ENCODE assay signal across 16 mouse cellular contexts in the genomic region with DNA sequence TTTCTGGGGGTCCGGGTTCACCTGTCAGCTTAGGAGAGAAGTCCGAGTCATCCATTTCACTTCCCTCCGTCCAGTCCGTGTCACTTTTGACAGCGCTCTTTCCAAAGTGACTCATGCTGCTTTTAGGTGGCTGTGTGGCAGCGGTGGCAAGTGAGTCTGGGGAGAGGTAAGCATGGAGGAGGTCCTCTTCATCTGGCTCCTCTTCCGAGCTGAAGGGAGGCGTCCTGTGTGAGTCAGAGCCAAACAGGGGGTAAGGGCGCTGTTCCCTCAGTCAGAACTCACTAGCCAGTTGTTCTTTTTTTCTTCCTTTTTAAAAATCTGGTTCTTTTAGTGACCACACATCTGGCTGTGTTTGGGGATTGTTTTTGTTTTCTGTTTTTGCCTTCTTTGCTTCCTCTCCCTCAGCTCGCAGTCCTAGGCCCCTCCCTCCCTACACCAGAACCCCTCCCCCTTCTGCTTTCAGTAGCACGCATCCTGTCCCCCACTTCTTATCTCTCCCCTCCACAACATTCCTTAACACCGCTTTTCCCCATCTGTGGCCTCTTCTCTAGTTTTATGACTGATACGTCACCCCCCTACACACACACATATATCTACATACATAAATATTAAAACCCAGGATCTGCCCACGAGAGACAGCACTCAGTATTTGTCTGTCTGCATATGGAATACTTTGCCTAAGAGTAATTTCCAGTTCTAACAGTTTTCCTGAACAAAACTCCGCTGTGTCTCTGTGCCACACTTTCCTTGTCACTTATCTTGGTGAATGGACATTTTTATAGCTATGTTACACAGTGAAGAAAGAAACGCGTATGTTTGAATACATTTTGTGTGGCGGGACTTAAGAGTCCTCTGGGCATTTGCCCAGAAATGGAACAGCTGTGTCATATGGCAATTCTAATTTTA. TPM values are rescaled to one million over a fixed set of nuclear protein-coding genes. Genes with fewer than 3 reads are reported as not detected.
A peak's percentile ranks its signal among the peaks of the same experiment; 100 is the strongest.
DNase-seq lines count a peak whose midpoint lies in the region; ATAC-seq and TF ChIP-seq lines count a peak whose summit lies in the region.
"Had no signal": no experiment of that assay in that cellular context is flagged by ENCODE, and none has a peak within 500 bp of the region (broad histone marks: within the 10 kb centered on the region; RNA-seq: fewer than 3 reads in every experiment).

No protein-coding gene starts in this region.

- no peaks in the 10 kb centered on the region for H3K9me3 ChIP-seq in heart, embryonic 13.5 days
- no peaks in the 10 kb centered on the region for H3K9me3 ChIP-seq in lung, embryonic 14.5 days (ENCODE audit: low read depth, low read length)
- H3K9me3 ChIP-seq: forebrain, embryonic 10.5 days; limb, embryonic 12.5 days; midbrain, embryonic 13.5 days had no signal

- H3K27me3 ChIP-seq in heart, embryonic 13.5 days (replicated peaks) = no peaks in the 10 kb centered on the region
- H3K27me3 ChIP-seq in lung, embryonic 14.5 days (ENCODE audit: insufficient read depth, low read length) = no peaks in the 10 kb centered on the region
- H3K27me3 ChIP-seq: limb, embryonic 12.5 days; midbrain, embryonic 13.5 days; Patski had no signal

- no peak for TF ChIP-seq CTCF in lung, embryonic 14.5 days (IDR thresholded peaks at IDR 0.05; ENCODE audit: low read depth)

- intact Hi-C loops in heart, postnatal 25 days (cut with DNase I) = no loop called here

- ATAC-seq in heart, embryonic 13.5 days (ENCODE audit: extremely low read depth, insufficient number of reproducible peaks, low FRiP score, low TSS enrichment) = no peak
- ATAC-seq in lung, embryonic 14.5 days (ENCODE audit: insufficient read depth) = peak; percentile 65; the same call in 1 of the 2 replicates
- peak; percentile 47; the same call in 1 of the 2 replicates for ATAC-seq in erythroblast, adult 5-6 weeks (replicated peaks; ENCODE audit: low FRiP score, poor library complexity, severe bottlenecking)
- peak; percentile 81 for ATAC-seq in megakaryocyte progenitor cell, adult 5-6 weeks (replicated peaks; ENCODE audit: poor library complexity)
- ATAC-seq: hindbrain, postnatal 0 days; midbrain, embryonic 13.5 days; Patski had no signal

- DNase-seq in heart, postnatal 25 days (ENCODE audit: low spot score) = no peak
- DNase-seq in lung, embryonic 14.5 days = peak; percentile 74
- no peak for DNase-seq in lung, postnatal 4 days
- no peak for DNase-seq in layer of hippocampus, postnatal 10 days (ENCODE audit: low spot score in 2 of 2)
- DNase-seq in right cerebral cortex, postnatal 4 days = no peak
- DNase-seq: adrenal gland, postnatal 10 days; cerebellum, adult 2 months; gastrocnemius, postnatal 10 days had no signal

- WGBS in heart, embryonic 13.5 days = 56% methylated on average over 18 of the region's 18 CpGs
- 65% methylated on average over 18 of the region's 18 CpGs for whole genome bisulfite sequencing in lung, embryonic 14.5 days

- peak overlapping the region; percentile 39 for H3K4me2 ChIP-seq in heart, embryonic 13.5 days
- no peak overlapping the region for H3K4me2 ChIP-seq in lung, embryonic 14.5 days
- H3K4me2 ChIP-seq: limb, embryonic 12.5 days; midbrain, embryonic 13.5 days had no signal

- H3K4me1 ChIP-seq in heart, embryonic 13.5 days = peaks cover 12% of the 10 kb centered on the region
- H3K4me1 ChIP-seq in lung, embryonic 14.5 days (ENCODE audit: insufficient read depth) = no peaks in the 10 kb centered on the region
- H3K4me1 ChIP-seq: forebrain, embryonic 10.5 days; limb, embryonic 12.5 days; midbrain, embryonic 13.5 days had no signal

- peak overlapping the region; percentile 63 for H3K27ac ChIP-seq in heart, embryonic 13.5 days (replicated peaks)
- no peak overlapping the region for H3K27ac ChIP-seq in lung, embryonic 14.5 days (ENCODE audit: low read depth)
- H3K27ac ChIP-seq: forebrain, embryonic 10.5 days; hindbrain, postnatal 0 days; limb, embryonic 12.5 days; midbrain, embryonic 13.5 days had no signal

- no peak overlapping the region for H3K4me3 ChIP-seq in heart, embryonic 13.5 days
- no peak overlapping the region for H3K4me3 ChIP-seq in lung, embryonic 14.5 days (ENCODE audit: low read depth, low read length)
- H3K4me3 ChIP-seq: forebrain, embryonic 10.5 days; limb, embryonic 12.5 days; midbrain, embryonic 13.5 days had no signal

- peaks cover 82% of the 10 kb centered on the region for H3K36me3 ChIP-seq in heart, embryonic 13.5 days
- H3K36me3 ChIP-seq in lung, embryonic 14.5 days (ENCODE audit: insufficient read depth) = peaks cover 60% of the 10 kb centered on the region

- H3K9ac ChIP-seq in heart, embryonic 13.5 days = no peak overlapping the region
- no peak overlapping the region for H3K9ac ChIP-seq in lung, embryonic 14.5 days
- H3K9ac ChIP-seq: limb, embryonic 12.5 days; midbrain, embryonic 13.5 days had no signal

RNA-seq across cellular contexts. Expression of gene Dzip1, which starts 41.7 kb away (rescaled TPM):
- 6.9 and 8.0 TPM in 2 replicates for polyA plus RNA-seq in heart, embryonic 13.5 days (2015; fragmentation: Nextera tagmentation; extraction: Ambion mirVana)
- total RNA-seq in heart, postnatal 25 days (2021) = 1 to 10 TPM; 2.2 to 2.3 TPM
- polyA plus RNA-seq in lung, embryonic 14.5 days (2014; fragmentation: Nextera tagmentation; extraction: Ambion mirVana) = 26.9 and 28.5 TPM in 2 replicates
- 0.42 TPM in 1 of 2 replicates, not detected in the other for total RNA-seq in erythroblast, adult 5-6 weeks (2015; ENCODE audit: low replicate concordance)
- total RNA-seq in erythroblast, adult 5-6 weeks (2017; ENCODE audit: low replicate concordance) = 3.2 TPM in 1 of 2 replicates, not detected in the other
- total RNA-seq in megakaryocyte progenitor cell, adult 5-6 weeks (2015) = 0.46 and 0.49 TPM in 2 replicates
- total RNA-seq in megakaryocyte progenitor cell, adult 5-6 weeks (2017) = 0.03 and 0.92 TPM in 2 replicates
- 100 to 1,000 TPM; 127 to 138 TPM for total RNA-seq in layer of hippocampus, postnatal 10 days (2021)

RNA-seq across cellular contexts. Expression of gene Dnajc3, which starts 54.2 kb away (rescaled TPM):
- 23.1 and 26.0 TPM in 2 replicates for polyA plus RNA-seq in heart, embryonic 13.5 days (2015; fragmentation: Nextera tagmentation; extraction: Ambion mirVana)
- 10 to 100 TPM; 28.8 to 33.1 TPM for total RNA-seq in heart, postnatal 25 days (2021)
- polyA plus RNA-seq in lung, embryonic 14.5 days (2014; fragmentation: Nextera tagmentation; extraction: Ambion mirVana) = 55.5 and 59.8 TPM in 2 replicates
- total RNA-seq in erythroblast, adult 5-6 weeks (2015; ENCODE audit: low replicate concordance) = 11.7 and 16.9 TPM in 2 replicates
- 25.9 and 29.4 TPM in 2 replicates for total RNA-seq in erythroblast, adult 5-6 weeks (2017; ENCODE audit: low replicate concordance)
- 69.2 and 72.5 TPM in 2 replicates for total RNA-seq in megakaryocyte progenitor cell, adult 5-6 weeks (2015)
- 116 and 124 TPM in 2 replicates for total RNA-seq in megakaryocyte progenitor cell, adult 5-6 weeks (2017)
- total RNA-seq in layer of hippocampus, postnatal 10 days (2021) = 10 to 100 TPM; 28.1 to 30.1 TPM

Comparison
In these comparisons a context has a peak if more than half of its experiments do, and no peak if none do; other contexts are left out.
1. RNA of gene Dzip1, which starts 41.7 kb away (total RNA-seq): 127 to 138 TPM in layer of hippocampus, postnatal 10 days; 2.2 to 2.3 TPM in heart, postnatal 25 days, 0.03 to 0.92 TPM in megakaryocyte progenitor cell, adult 5-6 weeks and 0.42 to 3.2 TPM in erythroblast, adult 5-6 weeks; every median in the first group is over 10 times any median in the second.